Mouse (Mus musculus) ES-E14 (cell line): Measurements from ENCODE around the gene Hsf5. TPM values are rescaled to one million over a fixed set of nuclear protein-coding genes. Genes with fewer than 3 reads are reported as not detected.

Experiments used
- DNase-seq: peaks from one replicate; pipeline ENCODE4 v3.0.0-alpha.2; 2013; ENCODE audit warnings: low read depth, low spot score
- H3K27ac ChIP-seq: 2 replicates; pipeline ENCODE4 v1.5.1; 2012; ENCODE audit warnings: low read depth, mild to moderate bottlenecking, low read length, moderate library complexity, mixed read lengths; ENCODE audit not compliant: poor library complexity, insufficient read depth, severe bottlenecking
- H3K36me3 ChIP-seq: 2 replicates; pipeline ENCODE4 v1.6.1; 2012; ENCODE audit warnings: mild to moderate bottlenecking, low read length, moderate library complexity, mixed read lengths; ENCODE audit not compliant: control insufficient read depth, poor library complexity, insufficient read depth, severe bottlenecking
- H3K4me1 ChIP-seq, 2 experiments: fragments of 150-350 bp in 1 of 2; sonication (generic) in 1 of 2; 2 replicates each; pipeline ENCODE4 v1.6.1; 2012; ENCODE audit warnings: low read length in 2 of 2, mild to moderate bottlenecking in 1 of 2, mixed read lengths in 1 of 2; ENCODE audit not compliant: control insufficient read depth in 2 of 2, insufficient read depth in 2 of 2, poor library complexity in 1 of 2
- H3K4me3 ChIP-seq, 2 experiments: fragments of 150-350 bp in 1 of 2; sonication (generic) in 1 of 2; 2 replicates each; pipeline ENCODE4 v1.5.1; 2012; ENCODE audit warnings: low read length in 2 of 2, low read depth in 1 of 2, mild to moderate bottlenecking in 1 of 2, mixed read lengths in 1 of 2; ENCODE audit not compliant: insufficient read depth in 1 of 2, poor library complexity in 1 of 2, severe bottlenecking in 1 of 2
- H3K9ac ChIP-seq: 2 replicates; pipeline ENCODE4 v1.6.1; 2012; ENCODE audit warnings: low read depth, mild to moderate bottlenecking, low read length, mixed read lengths; ENCODE audit not compliant: poor library complexity, insufficient read depth, severe bottlenecking
- H3K9me3 ChIP-seq: fragments of 150-350 bp; sonication (generic); 2 replicates; pipeline ENCODE4 v1.6.1; 2012; ENCODE audit warnings: low read depth, mild to moderate bottlenecking, low read length; ENCODE audit not compliant: control insufficient read depth, insufficient read depth
- CHD2 ChIP-seq: IDR thresholded peaks from 2 replicates; pipeline ENCODE4 v1.6.1; 2014; ENCODE audit warnings: mild to moderate bottlenecking, low read depth, low read length, inconsistent platforms
- HCFC1 ChIP-seq: IDR thresholded peaks from 2 replicates; pipeline ENCODE4 v1.6.1; 2012; ENCODE audit warnings: low read length, inconsistent platforms, borderline replicate concordance; ENCODE audit not compliant: insufficient read depth
- MAFK ChIP-seq: IDR thresholded peaks from 2 replicates; pipeline ENCODE4 v1.6.1; 2014; ENCODE audit warnings: mild to moderate bottlenecking, low read depth, low read length, inconsistent platforms; ENCODE audit not compliant: insufficient read depth
- ZC3H11A ChIP-seq: IDR thresholded peaks from 2 replicates; pipeline ENCODE4 v1.6.1; 2012; ENCODE audit warnings: low read depth, mild to moderate bottlenecking, inconsistent platforms, low read length, borderline replicate concordance
- ZNF384 ChIP-seq: IDR thresholded peaks from 2 replicates; pipeline ENCODE4 v1.6.1; 2012; ENCODE audit warnings: low read depth, low read length, inconsistent platforms
- in situ Hi-C, 2 experiments: fragments of 600-800 bp; cut with MboI; formaldehyde crosslinking; loops; one replicate each; pipeline ENCODE4 v1.15.1; 2025; ENCODE audit warnings: low sequenced_read_pairs in 2 of 2, inconsistent platforms in 1 of 2; ENCODE audit not compliant: unreplicated experiment in 2 of 2
- total RNA-seq: library from RNA; depleted of rRNA; stranded (reverse); fragments of 300-350 nt; gene quantifications from 2 replicates; pipeline ENCODE4 v1.2.3, GENCODE M21; 2012; rRNA removed

Hsf5 gene
- total RNA-seq, 1 experiment: 0.40 TPM

DNA sequence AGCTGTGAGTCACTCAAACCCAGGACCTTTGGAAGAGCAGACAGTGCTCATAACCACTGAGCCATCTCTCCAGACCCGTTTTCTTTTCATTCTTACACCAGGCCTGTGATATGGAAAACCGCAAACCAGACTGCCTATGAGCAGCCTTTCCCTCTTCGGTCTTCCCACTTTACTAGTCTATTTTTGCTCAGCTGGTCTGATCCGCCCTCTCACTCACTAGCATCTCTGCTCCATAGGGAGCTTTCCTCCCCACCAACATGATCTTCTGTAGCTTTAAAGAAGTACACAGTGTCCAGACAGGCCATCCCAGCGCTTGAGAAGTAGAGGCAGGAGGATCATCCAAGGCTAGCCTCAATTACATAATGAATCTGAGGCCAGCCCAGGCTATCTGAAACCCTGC lies 92.0 kb downstream of the Hsf5 start:
- in situ Hi-C loops: no loop called here
- TF ChIP-seq ZNF384 (no peak), HCFC1 (no peak), MAFK (no peak), ZC3H11A (no peak), CHD2 (no peak)
- Histone ChIP-seq H3K27ac (no peak overlapping the region), H3K36me3 (no peaks in the 10 kb centered on the region), H3K9me3 (no peaks in the 10 kb centered on the region), H3K4me3 (no peak overlapping the region), H3K4me1 (peaks cover 12 to 20% of the 10 kb centered on the region in 2 experiments), H3K9ac (no peak overlapping the region)
- DNase-seq: no peak

Other genes starting within 250 kb of the Hsf5 start
- 6.7 and 9.9 TPM in 2 replicates for gene Rad51c, start 212.2 kb upstream of the Hsf5 start, total RNA-seq
- 10.4 and 11.4 TPM in 2 replicates for gene Tex14, start 212.1 kb upstream of the Hsf5 start, total RNA-seq
- gene Gm11492, start 50.5 kb upstream of the Hsf5 start, total RNA-seq: 0.27 and 0.32 TPM in 2 replicates
- gene Sept4, start 48.3 kb upstream of the Hsf5 start, total RNA-seq: 6.1 and 6.6 TPM in 2 replicates
- gene Mtmr4, start 25.0 kb upstream of the Hsf5 start, total RNA-seq: 26.2 and 27.7 TPM in 2 replicates
- gene Rnf43, start 45.6 kb downstream of the Hsf5 start, total RNA-seq: 1.1 and 1.2 TPM in 2 replicates
- gene Supt4a, start 120.4 kb downstream of the Hsf5 start, total RNA-seq: 178 and 220 TPM in 2 replicates
- gene Tspoap1, start 143.4 kb downstream of the Hsf5 start, total RNA-seq: 1.8 and 5.2 TPM in 2 replicates
- gene Mpo, start 176.4 kb downstream of the Hsf5 start, total RNA-seq: not detected in 2 replicates
- gene Lpo, start 211.1 kb downstream of the Hsf5 start, total RNA-seq: not detected in 2 replicates
- gene Mks1, start 236.1 kb downstream of the Hsf5 start, total RNA-seq: 14.2 and 21.1 TPM in 2 replicates